Mouse (Mus musculus): ENCODE data around the gene Rpl32. TPM values are rescaled to one million over a fixed set of nuclear protein-coding genes. Genes with fewer than 3 reads are reported as not detected.

Rpl32 gene
- polyA plus RNA-seq, 1 experiment from 2014 or later = 1,794 TPM

GRCm38 (mm10) chr6:115758981-115759435, 49.5 kb downstream of the Rpl32 start:
- no peak overlapping the region for H3K4me2 ChIP-seq (ENCODE audit: low read depth, low read length, severe bottlenecking)
- no peak overlapping the region for H3K4me3 ChIP-seq (ENCODE audit: low read depth, low read length)
- ATAC-seq (replicated peaks; ENCODE audit: low FRiP score) = no peak
- no peak for DNase-seq (ENCODE audit: low spot score)
- H3K4me1 ChIP-seq (replicated peaks; ENCODE audit: control insufficient read depth, insufficient read depth, low read length) = peaks cover 6% of the 10 kb centered on the region
- WGBS = 80% methylated on average over 9 of the region's 9 CpGs
- H3K27ac ChIP-seq (ENCODE audit: low read depth, low read length) = no peak overlapping the region
- H3K9ac ChIP-seq (ENCODE audit: low read length) = no peak overlapping the region
- H3K27me3 ChIP-seq (ENCODE audit: control insufficient read depth, insufficient read depth, low read length) = no peaks in the 10 kb centered on the region
- no peaks in the 10 kb centered on the region for H3K9me3 ChIP-seq (ENCODE audit: control insufficient read depth, low read length)
- H3K36me3 ChIP-seq (ENCODE audit: control insufficient read depth, insufficient read depth, low read length) = no peaks in the 10 kb centered on the region

- no peaks in the 10 kb centered on the region for H3K36me3 ChIP-seq (ENCODE audit: control insufficient read depth, insufficient read depth, low read length)
- H3K9ac ChIP-seq (ENCODE audit: low read length) = no peak overlapping the region
- no peak overlapping the region for H3K27ac ChIP-seq (ENCODE audit: low read depth, low read length)
- H3K4me2 ChIP-seq (ENCODE audit: low read depth, low read length, severe bottlenecking) = no peak overlapping the region
- WGBS = 84% methylated on average over 7 of the region's 7 CpGs
- no peak for DNase-seq (ENCODE audit: low spot score)
- ATAC-seq (replicated peaks; ENCODE audit: low FRiP score) = no peak
- H3K9me3 ChIP-seq (ENCODE audit: control insufficient read depth, low read length) = no peaks in the 10 kb centered on the region
- H3K4me1 ChIP-seq (replicated peaks; ENCODE audit: control insufficient read depth, insufficient read depth, low read length) = no peaks in the 10 kb centered on the region
- H3K27me3 ChIP-seq (ENCODE audit: control insufficient read depth, insufficient read depth, low read length) = no peaks in the 10 kb centered on the region
- H3K4me3 ChIP-seq (ENCODE audit: low read depth, low read length) = no peak overlapping the region
These were observed 53.0 kb downstream of the Rpl32 start for GRCm38 (mm10) chr6:115755536-115755935.

Small RNA genes lying within 50 kb of the gene (microRNA-seq; reads per million reads assigned to microRNA genes)
- gene Mir7660 (ENCODE audit: insufficient number of aligned reads) = not detected

Other genes with a start within 250 kb of the Rpl32 start
- 0.29 TPM in 1 of 2 replicates, not detected in the other for gene Mkrn2os, start 216.2 kb downstream of the Rpl32 start, polyA plus RNA-seq (2014; fragmentation: Nextera tagmentation; extraction: Ambion mirVana)
- gene Mkrn2, start 206.8 kb downstream of the Rpl32 start, polyA plus RNA-seq (2014; fragmentation: Nextera tagmentation; extraction: Ambion mirVana) = 23.4 and 26.2 TPM in 2 replicates
- gene Raf1, start 132.1 kb downstream of the Rpl32 start, polyA plus RNA-seq (2014; fragmentation: Nextera tagmentation; extraction: Ambion mirVana) = 153 and 175 TPM in 2 replicates
- 2.2 and 2.6 TPM in 2 replicates for gene Tmem40, start 46.3 kb downstream of the Rpl32 start, polyA plus RNA-seq (2014; fragmentation: Nextera tagmentation; extraction: Ambion mirVana)
- gene Cand2, start 34.2 kb downstream of the Rpl32 start, polyA plus RNA-seq (2014; fragmentation: Nextera tagmentation; extraction: Ambion mirVana) = 46.4 and 49.8 TPM in 2 replicates
- 1.5 and 2.1 TPM in 2 replicates for gene Efcab12, start 29.7 kb upstream of the Rpl32 start, polyA plus RNA-seq (2014; fragmentation: Nextera tagmentation; extraction: Ambion mirVana)
- gene Mbd4, start 44.6 kb upstream of the Rpl32 start, polyA plus RNA-seq (2014; fragmentation: Nextera tagmentation; extraction: Ambion mirVana) = 32.0 and 37.5 TPM in 2 replicates
- gene Ift122, start 44.7 kb upstream of the Rpl32 start, polyA plus RNA-seq (2014; fragmentation: Nextera tagmentation; extraction: Ambion mirVana) = 29.0 and 29.6 TPM in 2 replicates
- gene Rho, start 123.0 kb upstream of the Rpl32 start, polyA plus RNA-seq (2014; fragmentation: Nextera tagmentation; extraction: Ambion mirVana) = 0.09 TPM in 2 replicates
- not detected in 2 replicates for gene H1foo, start 136.2 kb upstream of the Rpl32 start, polyA plus RNA-seq (2014; fragmentation: Nextera tagmentation; extraction: Ambion mirVana)
- 23.9 and 25.5 TPM in 2 replicates for gene Plxnd1, start 186.3 kb upstream of the Rpl32 start, polyA plus RNA-seq (2014; fragmentation: Nextera tagmentation; extraction: Ambion mirVana)